ENCODE assay signal across 21 mouse cellular contexts in genomic region chr12:55666699-55667098, GRCm38 (mm10).
DNase-seq lines count a peak whose midpoint lies in the region; ATAC-seq lines count a peak whose summit lies in the region.
"Had no signal": no experiment of that assay in that cellular context is flagged by ENCODE, and none has a peak within 500 bp of the region (broad histone marks: within the 10 kb centered on the region; RNA-seq: fewer than 3 reads in every experiment).

No protein-coding gene starts in this region.

- peak; percentile 11 for DNase-seq in left cerebral cortex, adult 11 months (ENCODE audit: low spot score)
- DNase-seq in left cerebral cortex, postnatal 4 days, result no peak
- peak; percentile 19 for DNase-seq in R1 (ENCODE audit: low read depth, low spot score)
- DNase-seq in layer of hippocampus, adult 8-10 months (ENCODE audit: low spot score in 2 of 2), result peak; percentile 10 to 17
- peak; percentile 9 to 26 for DNase-seq in left cerebral cortex, postnatal 36 days (ENCODE audit: low spot score in 2 of 2)
- DNase-seq in kidney, adult 11 months, result no peak
- DNase-seq: adrenal gland, adult 8-10 months; cerebellum, adult 11-12 months; cerebellum, postnatal 25 days; gastrocnemius, postnatal 10 days; heart, adult 2 months had no signal

- no peak for ATAC-seq in forebrain, embryonic 15.5 days (replicated peaks)
- ATAC-seq: inflammation-experienced regulatory T-cells, adult 6 months; lung, postnatal 0 days; midbrain, embryonic 16.5 days had no signal

- no peaks in the 10 kb centered on the region for H3K27me3 ChIP-seq in forebrain, embryonic 15.5 days
- H3K27me3 ChIP-seq: forebrain, embryonic 12.5 days; heart, embryonic 15.5 days; kidney, embryonic 15.5 days; limb, embryonic 13.5 days; liver, embryonic 15.5 days had no signal

- H3K9me3 ChIP-seq in forebrain, embryonic 15.5 days, result no peaks in the 10 kb centered on the region
- H3K9me3 ChIP-seq: forebrain, embryonic 12.5 days; heart, embryonic 15.5 days; hindbrain, embryonic 10.5 days; kidney, embryonic 15.5 days; limb, embryonic 13.5 days; liver, embryonic 15.5 days had no signal

- WGBS in forebrain, embryonic 15.5 days, result 91% methylated on average over 6 of the region's 6 CpGs

- H3K27ac ChIP-seq in forebrain, embryonic 15.5 days (replicated peaks), result no peak overlapping the region
- H3K27ac ChIP-seq: forebrain, embryonic 12.5 days; heart, adult 2 months; heart, embryonic 15.5 days; hindbrain, embryonic 10.5 days; kidney, embryonic 15.5 days; limb, embryonic 13.5 days; liver, embryonic 15.5 days had no signal

- intact Hi-C loops in left cerebral cortex, postnatal 4 days (cut with DNase I), result no loop called here
- intact Hi-C loops in left cerebral cortex, postnatal 36 days (cut with DNase I), result no loop called here

- no peak overlapping the region for H3K9ac ChIP-seq in forebrain, embryonic 15.5 days (replicated peaks)
- H3K9ac ChIP-seq: forebrain, embryonic 12.5 days; heart, embryonic 15.5 days; kidney, embryonic 15.5 days; limb, embryonic 13.5 days; liver, embryonic 15.5 days had no signal

- no peak overlapping the region for H3K4me3 ChIP-seq in forebrain, embryonic 15.5 days
- H3K4me3 ChIP-seq: forebrain, embryonic 12.5 days; heart, adult 2 months; heart, embryonic 15.5 days; hindbrain, embryonic 10.5 days; kidney, embryonic 15.5 days; limb, embryonic 13.5 days; liver, embryonic 15.5 days had no signal

- H3K36me3 ChIP-seq in forebrain, embryonic 15.5 days, result peaks cover 8% of the 10 kb centered on the region; the same call in 1 of the 2 replicates
- H3K36me3 ChIP-seq: forebrain, embryonic 12.5 days had no signal

- H3K4me2 ChIP-seq in forebrain, embryonic 15.5 days (replicated peaks), result no peak overlapping the region
- H3K4me2 ChIP-seq: forebrain, embryonic 12.5 days; heart, embryonic 15.5 days; kidney, embryonic 15.5 days; limb, embryonic 13.5 days; liver, embryonic 15.5 days had no signal

- H3K4me1 ChIP-seq in forebrain, embryonic 15.5 days, result no peaks in the 10 kb centered on the region
- H3K4me1 ChIP-seq: forebrain, embryonic 12.5 days; heart, embryonic 15.5 days; hindbrain, embryonic 10.5 days; kidney, embryonic 15.5 days; limb, embryonic 13.5 days; liver, embryonic 15.5 days had no signal

Comparison
In these comparisons a context has a peak if more than half of its experiments do, and no peak if none do; other contexts are left out.
1. DNase-seq: peak in left cerebral cortex, adult 11 months (single experiment), R1 (single experiment), layer of hippocampus, adult 8-10 months (2 of 2) and left cerebral cortex, postnatal 36 days (2 of 2); none in left cerebral cortex, postnatal 4 days (single experiment) and kidney, adult 11 months (single experiment).